Mouse (Mus musculus): ENCODE data around the gene Arap2.

DNA sequence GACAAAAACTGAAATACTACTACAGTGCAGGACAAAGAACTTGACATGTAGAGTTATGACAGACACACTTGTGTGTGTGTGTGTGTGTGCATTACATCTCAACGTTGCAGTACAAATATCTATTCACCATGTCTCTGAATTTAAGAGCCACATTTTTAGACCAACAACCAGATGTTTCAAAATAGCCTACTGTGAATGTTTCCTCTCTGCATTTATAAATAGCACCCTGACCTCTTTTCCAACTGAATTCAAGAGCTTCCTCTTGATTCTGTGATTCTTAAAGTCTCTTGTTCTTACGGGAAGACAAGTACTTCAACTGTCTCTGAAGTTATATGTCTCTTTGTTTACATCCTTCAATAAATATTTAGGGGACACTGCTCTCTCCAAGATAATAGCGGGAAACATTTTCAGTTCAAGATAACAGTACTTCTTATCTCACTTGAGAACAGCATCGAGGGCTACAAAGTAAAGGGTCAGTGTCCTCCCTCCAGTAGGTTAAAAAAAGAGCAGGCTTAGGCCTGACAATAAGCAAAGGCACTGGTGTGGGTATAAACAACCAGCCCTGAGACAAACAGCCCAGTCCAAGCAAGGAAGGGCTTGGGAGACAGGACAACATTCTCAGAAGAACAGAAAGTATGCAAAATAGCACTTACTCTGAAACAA is 3.5 kb downstream of the Arap2 start:
- TF ChIP-seq CTCF (conservative IDR thresholded peaks at IDR 0.05; ENCODE audit: low read length): no peak
- no peak for TF ChIP-seq NANOG (IDR thresholded peaks at IDR 0.05; ENCODE audit: borderline replicate concordance, low read length)
